Mouse (Mus musculus) spleen, adult 10 weeks (tissue): Measurements from ENCODE around the gene Snx8. TPM values are rescaled to one million over a fixed set of nuclear protein-coding genes. Genes with fewer than 3 reads are reported as not detected.

Source experiments
- polyA plus RNA-seq: library from polyadenylated mRNA; stranded (reverse); fragments of 350-450 nt; fragmentation: Illumina TruSeq; extraction: RNeasy Lipid Tissue Mini Kit (QIAGEN cat#74804); gene quantifications from one replicate; pipeline ENCODE4 v1.2.3, GENCODE M21; 2015; ENCODE audit warnings: low replicate concordance; ENCODE audit not compliant: insufficient read depth

The Snx8 gene
- polyA plus RNA-seq = 33.1 TPM

DNA sequence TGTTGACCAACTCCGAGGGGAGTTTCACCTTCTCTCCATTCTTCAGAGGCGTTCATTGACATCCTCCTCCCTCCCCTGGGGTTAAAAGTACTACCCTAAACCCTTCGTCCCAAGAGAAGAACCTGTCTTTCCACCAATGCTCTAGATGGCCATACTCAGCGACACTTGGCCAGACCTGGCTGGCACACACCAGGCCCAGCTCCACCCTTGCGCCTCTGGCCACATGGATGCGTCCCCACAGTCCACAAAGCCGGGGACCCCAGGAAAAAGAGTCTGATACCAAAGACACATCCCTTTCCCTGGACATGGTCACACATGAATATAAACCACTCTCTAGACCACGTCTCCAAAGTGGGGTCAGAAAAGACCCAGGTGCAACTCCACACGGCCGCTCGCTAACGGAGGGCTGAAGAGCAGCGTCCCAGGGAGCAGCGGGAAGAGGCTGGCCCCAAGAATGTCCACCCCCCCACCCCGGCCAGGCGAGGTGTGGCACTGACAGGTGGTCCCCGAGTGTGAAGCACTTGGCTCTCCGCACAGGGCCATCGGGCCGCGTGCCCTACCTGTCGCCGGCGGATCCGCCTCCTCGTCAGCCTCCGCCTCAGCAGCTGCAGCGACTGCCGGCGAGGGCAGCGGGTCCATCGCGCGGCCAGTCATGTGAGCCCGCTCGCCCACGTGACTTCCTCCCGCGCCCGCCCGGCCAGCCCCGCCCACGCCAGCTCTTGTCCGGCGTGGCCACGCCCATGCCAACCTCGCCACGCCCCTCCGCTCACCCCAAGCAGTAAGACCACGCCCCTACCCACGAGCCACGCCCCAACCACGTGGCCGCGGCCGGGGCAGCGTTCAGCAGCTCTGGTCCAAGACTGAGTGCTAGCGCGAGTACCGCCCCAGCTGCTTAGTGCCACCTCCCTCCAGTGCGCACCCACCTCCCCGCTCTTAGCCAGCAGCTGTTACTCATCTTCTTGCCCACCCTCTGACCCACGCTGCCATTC, at the start of gene Snx8:
Snx8 (minus strand) TSS at position 675 of the 989 bp plus-strand sequence.

GRCm38 (mm10) chr5:140418489-140419441, 29.7 kb upstream of the Snx8 start, which contains the start of gene Eif3b:
Gene Eif3b (plus strand): TSS chr5:140419328.

DNA sequence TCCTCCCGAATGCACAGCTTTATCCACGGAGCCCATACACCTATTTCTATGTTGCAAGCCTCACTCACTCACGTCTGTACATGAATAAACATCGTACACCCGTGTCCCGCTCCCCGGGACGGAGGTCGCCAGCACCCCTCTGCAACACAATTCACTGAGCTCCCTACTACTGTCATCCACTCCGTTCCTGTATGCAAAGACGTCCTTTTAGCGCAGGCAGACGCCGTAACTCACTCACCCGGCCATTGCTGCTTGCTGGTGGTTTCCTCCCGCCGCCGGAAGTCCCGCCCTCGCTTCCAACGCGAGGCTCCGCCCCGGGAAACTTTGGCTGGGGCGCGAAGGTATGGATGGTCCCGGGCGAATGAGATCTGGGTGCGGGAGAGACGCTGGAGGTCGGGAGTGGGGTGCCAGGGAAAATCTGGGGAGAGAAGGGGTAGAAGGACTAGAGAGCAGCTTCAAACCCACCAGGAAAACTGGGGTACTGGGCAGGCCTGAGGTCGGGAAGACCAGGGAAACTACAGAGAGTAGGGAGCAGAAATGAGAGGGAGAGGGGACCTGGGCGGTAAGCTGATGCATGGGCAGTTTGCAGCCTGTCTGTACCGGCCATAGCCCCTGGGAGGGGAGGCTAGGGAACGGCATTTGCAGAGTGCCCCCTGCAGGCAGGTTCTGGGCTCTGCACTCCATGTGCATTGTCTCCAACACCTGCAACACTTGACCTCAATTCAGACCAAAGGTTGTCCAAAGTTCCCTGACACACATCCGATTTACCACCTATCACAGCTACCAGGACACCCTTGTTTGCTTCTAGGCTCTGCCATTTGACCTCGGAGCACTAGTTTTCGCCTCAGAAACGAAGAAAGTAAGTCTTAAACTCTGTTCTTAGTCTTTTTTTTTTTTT, 57.2 kb downstream of the Snx8 start, which contains the start of gene Mrm2:
Mrm2 (minus strand) TSS at position 284 of the 898 bp plus-strand sequence.

DNA sequence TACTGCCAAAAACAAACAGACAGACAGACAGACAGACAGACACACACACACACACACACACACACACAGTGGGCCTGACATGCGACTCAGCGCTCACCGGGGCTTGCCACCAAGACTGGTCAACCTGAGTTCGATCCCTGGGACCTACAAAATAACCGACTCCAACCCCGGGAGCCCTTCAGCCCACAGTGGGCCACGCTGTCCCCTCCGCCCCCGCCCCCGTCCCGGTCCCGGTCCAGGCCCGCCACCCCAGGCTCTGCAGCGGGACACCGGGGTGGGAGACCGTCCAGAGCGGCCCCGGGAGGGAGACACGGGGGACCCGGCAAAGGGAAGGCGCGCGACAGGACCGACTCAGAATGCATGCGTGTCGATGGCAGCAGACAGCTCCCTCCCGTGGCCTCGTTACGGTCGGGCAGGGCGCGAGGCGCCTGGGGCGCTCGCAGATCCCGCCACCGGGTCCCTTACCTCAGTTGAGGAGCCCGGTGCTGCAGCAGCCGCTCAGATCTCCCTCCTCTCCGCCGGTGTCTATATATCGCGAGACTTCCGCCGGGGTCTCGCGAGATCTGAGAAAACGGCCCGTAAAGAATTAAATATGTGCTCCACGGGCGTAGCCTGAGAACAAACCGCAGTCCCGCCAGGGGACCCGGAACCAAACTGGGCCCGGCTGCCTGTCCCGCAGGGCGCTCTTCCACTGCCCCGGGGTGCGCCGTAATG, 67.9 kb downstream of the Snx8 start, which contains the start of the genes Mad1l1 and Nudt1:
Mad1l1 (minus strand) TSS at position 511 of the 714 bp plus-strand sequence.
Nudt1 (plus strand) TSS at position 615 of the 714 bp plus-strand sequence.

Other genes with a start within 250 kb of the Snx8 start
- gene Mad1l1, start 67.7 kb downstream of the Snx8 start, polyA plus RNA-seq = 5.5 TPM
- gene Nudt1, start 67.6 kb downstream of the Snx8 start, polyA plus RNA-seq = 9.8 TPM
- 2.8 TPM for gene Mrm2, start 57.4 kb downstream of the Snx8 start, polyA plus RNA-seq
- gene Eif3b, start 30.1 kb upstream of the Snx8 start, polyA plus RNA-seq = 107 TPM
- gene Gm4869, start 56.4 kb upstream of the Snx8 start, polyA plus RNA-seq = not detected
- 6.2 TPM for gene Chst12, start 116.3 kb upstream of the Snx8 start, polyA plus RNA-seq
- gene Grifin, start 175.8 kb upstream of the Snx8 start, polyA plus RNA-seq = not detected
- gene Lfng, start 218.1 kb upstream of the Snx8 start, polyA plus RNA-seq = 28.2 TPM